Mouse (Mus musculus): ENCODE measurements around the gene Plekhh3.

Plekhh3 gene

GRCm38 (mm10) chr11:101170811-101171610, at the start of gene Plekhh3:
Gene Plekhh3 (minus strand): TSS chr11:101171351.
- peak; percentile 99 for DNase-seq (ENCODE audit: low read depth, low spot score)

DNA sequence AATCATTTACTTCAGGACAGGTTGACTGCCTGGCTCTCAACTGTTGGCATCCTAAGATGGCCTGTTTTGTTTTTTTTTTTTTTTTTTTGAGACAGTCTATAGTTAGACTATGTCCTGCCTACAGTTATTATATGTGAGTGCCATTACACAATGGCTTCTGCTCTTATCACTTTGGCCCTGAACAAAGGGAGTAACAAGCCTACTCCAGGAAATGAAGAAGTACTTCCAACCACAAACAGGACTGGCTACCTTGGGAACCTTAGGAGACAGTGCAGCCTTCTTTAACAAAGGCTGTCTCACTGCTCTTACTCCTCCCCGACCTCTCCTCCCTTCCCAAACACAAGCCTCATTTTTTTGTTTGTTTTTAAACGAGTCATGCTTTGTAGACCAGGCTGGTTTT, 49.7 kb upstream of the Plekhh3 start:
- no peak for DNase-seq (ENCODE audit: low read depth, low spot score)

DNA sequence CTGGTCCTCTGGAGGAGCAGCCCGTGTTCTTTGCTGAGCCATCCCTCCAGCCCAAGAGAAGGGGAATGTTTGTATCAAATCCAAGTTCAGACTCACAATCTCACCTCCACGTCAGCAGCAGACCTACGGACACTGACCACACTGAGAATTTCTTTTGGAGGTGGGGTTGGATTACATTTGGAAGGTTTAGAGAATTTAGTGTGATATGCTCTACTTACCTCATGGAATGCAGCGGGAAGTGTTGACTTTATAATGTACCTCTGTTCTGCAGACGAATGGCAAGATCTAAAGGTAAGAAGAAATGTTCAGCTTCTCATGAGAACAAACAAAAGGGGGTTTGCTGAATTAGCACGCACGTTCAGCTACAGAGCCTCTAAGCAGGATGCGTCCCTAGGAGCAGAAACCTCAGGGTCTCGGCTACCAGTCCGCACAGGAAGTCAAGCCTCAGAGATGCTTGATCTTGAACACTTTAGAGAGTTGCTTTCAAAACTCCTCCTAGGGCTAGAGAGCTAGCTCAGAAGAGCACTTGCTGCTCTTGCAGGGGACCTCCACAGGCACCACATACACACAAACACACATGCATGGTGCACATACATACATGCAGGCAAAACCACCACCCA, 47.4 kb upstream of the Plekhh3 start:
- DNase-seq (ENCODE audit: low read depth, low spot score) = no peak

DNA sequence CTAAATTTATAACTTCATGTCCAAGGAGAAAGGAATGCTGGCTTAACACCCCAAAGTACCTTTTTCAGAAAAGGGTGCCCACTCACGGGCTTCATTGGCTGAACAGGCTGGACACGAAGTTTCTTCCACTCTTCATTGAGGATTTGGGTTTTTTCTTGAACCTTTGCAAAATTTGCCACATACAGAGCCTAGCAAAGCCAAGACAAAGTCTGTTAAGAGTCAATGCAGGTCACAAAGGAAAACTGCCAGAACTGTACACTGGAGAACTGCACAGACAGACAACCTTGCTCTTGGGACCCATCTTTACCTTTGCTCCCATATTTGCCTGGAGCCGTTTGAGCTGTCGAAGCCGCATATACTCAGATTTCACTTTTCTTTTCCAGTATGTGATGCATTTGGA, 45.8 kb upstream of the Plekhh3 start:
- no peak for DNase-seq (ENCODE audit: low read depth, low spot score)

GRCm38 (mm10) chr11:101211970-101212369, 40.8 kb upstream of the Plekhh3 start:
- DNase-seq (ENCODE audit: low read depth, low spot score) = peak; percentile 64

GRCm38 (mm10) chr11:101200986-101201385, 29.8 kb upstream of the Plekhh3 start:
- DNase-seq (ENCODE audit: low read depth, low spot score) = no peak

GRCm38 (mm10) chr11:101199555-101199954, 28.4 kb upstream of the Plekhh3 start:
- DNase-seq (ENCODE audit: low read depth, low spot score) = no peak

DNA sequence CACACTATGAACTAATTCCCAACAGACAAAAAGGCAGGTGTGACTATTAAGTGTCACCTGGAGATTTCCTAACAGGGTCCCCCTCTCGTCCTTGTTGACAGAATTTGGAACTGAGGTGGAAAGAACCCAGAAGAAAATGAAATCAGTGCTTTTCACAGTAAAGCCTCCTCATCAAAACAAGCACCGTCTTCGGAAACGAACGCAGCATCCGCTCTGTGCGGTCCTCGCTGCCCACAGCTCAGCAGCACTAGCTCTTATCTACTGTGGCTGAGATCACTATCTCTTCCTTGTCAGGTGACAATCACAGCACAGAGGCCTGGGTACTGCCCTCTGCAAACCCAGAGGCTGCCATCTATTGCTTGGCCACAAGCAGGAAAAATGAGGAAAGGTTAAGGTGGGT, 25.0 kb upstream of the Plekhh3 start:
- no peak for DNase-seq (ENCODE audit: low read depth, low spot score)

DNA sequence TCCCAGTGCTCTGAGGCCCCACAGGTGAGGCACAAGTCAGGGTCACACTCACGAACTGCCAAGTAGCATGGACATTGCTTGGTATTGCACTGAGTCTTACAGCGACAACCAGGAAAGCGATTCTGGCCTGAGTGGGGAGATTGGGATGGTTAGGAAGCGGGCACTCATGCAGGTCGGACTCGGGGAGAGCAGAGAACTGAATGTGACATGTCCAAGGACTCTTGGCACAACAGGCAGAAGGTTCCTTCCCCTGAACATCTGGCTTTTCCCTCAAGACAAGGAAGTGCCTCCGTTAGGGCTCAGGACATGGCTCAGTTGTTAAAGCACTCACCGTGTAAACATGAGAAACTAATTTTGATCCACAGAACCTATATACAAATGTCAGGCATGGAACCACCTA, 24.4 kb upstream of the Plekhh3 start:
- no peak for DNase-seq (ENCODE audit: low read depth, low spot score)

GRCm38 (mm10) chr11:101195101-101195500, 23.9 kb upstream of the Plekhh3 start:
- DNase-seq (ENCODE audit: low read depth, low spot score) = no peak

GRCm38 (mm10) chr11:101194643-101195042, 23.5 kb upstream of the Plekhh3 start:
- DNase-seq (ENCODE audit: low read depth, low spot score) = no peak

DNA sequence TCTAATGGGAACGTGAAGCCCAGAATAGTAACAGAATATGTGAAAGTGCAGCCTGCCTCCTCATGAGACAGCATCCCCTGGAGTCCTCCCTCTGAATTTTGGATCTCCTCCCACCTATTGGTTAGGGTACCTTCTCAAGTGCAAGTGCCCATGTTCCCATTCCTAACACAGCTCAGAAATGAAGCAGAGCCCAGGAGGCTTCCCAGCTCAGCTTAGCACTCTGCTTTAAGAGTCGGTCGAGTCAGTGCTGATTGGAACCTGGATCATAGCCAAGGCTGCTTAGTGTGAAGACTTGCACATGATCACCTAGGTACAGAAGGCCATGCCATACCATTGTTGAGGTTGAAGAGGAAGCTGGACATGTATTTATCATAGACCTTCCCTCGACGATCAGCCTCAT, 23.0 kb upstream of the Plekhh3 start:
- DNase-seq (ENCODE audit: low read depth, low spot score) = no peak

- no peak for DNase-seq (ENCODE audit: low read depth, low spot score)
Measured at GRCm38 (mm10) chr11:101193076-101193475, 21.9 kb upstream of the Plekhh3 start.

DNA sequence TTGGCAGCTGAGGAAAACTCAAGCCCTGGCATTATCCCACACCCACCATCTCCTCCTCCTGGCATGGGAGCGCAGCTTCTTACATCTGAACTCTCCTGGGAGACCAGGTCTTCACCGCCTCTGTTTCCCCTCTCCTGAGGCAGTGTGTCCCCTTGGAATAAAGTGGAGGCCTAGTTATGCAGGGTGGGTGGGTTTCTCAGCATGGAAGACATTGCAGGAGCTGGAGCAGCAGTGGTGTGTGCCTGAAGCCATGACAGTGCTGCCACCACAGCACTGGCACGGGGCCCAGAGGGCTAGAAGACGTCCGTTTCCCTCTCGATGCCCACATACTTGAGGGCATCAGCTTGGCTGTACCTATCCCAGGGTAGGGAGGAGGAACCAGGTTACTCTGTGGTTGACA, 21.5 kb upstream of the Plekhh3 start:
- DNase-seq (ENCODE audit: low read depth, low spot score) = no peak

DNA sequence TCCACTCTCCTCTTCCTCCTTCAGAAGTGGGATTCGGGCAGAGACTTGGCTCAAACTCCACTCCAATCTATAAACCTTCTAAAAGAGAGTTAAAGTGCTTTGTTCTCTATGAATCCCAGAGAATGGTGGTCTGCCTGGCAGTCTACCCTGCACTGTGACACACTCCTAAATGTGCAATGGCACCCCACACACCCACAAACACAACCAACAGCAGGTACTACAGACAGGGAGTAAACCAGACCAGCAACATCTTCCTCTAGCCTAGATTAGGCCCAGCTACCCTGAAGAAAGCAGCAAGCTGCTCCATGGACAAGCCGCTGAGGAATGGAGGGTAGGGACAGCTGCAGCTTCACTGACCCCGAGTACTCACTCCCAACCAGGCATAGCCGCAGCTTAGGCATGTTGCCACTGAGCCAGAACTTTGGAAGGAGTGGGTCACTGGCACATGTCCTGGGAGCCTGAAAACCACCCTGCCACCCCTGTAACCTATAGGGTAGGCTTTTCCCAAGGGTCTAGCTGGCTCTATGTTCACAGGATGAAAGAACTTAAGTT, 20.8 kb upstream of the Plekhh3 start:
- no peak for DNase-seq (ENCODE audit: low read depth, low spot score)

DNA sequence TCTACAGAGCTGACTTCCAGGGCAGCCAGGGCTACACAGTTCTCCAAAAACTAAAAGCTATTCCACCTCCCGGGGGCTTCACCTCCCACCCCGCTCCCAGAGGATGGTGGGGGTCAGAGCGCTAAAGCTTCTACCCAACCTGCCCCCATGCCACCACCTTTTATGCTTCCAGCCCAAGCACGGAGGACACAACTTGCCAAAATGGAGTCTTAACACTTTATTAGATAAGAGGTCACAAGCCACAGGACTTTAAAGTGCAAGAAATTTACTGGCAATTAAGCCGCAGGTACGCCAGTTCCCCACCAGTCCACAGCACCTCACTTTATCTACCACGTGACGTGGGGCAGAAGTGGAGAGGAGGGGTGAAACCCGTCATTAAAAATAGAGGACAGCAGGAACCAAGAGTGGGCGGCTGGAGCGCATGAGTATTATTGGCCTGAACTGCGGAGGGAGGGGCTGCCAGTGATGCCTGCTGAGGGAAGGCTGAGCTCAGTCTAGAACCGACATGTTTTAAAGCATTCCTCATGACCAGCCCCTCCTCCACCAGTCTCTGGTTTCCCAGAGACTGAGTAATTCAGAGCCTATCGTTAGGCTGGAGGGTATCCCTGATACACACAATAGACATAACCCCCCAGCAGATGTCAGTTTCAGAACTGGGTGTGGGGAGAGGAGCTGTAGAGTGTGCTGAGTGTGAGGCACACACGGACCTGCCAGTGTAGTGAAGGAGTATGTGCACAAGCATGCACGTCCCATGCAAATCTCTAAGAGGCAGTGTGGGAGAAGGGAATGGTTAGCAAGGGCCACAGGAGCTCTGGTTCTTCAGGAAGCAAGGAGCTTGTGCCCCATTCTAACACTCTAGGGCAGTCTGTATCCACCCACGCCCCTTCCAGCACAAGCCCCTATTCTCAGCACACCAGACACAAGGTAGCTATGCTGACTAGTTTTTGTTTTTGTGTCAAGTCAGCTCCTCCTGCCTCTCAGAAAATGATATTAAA, 20.1 kb upstream of the Plekhh3 start:
- DNase-seq (ENCODE audit: low read depth, low spot score) = no peak

- DNase-seq (ENCODE audit: low read depth, low spot score) = no peak
Measured at GRCm38 (mm10) chr11:101190181-101190912, 19.2 kb upstream of the Plekhh3 start.

DNA sequence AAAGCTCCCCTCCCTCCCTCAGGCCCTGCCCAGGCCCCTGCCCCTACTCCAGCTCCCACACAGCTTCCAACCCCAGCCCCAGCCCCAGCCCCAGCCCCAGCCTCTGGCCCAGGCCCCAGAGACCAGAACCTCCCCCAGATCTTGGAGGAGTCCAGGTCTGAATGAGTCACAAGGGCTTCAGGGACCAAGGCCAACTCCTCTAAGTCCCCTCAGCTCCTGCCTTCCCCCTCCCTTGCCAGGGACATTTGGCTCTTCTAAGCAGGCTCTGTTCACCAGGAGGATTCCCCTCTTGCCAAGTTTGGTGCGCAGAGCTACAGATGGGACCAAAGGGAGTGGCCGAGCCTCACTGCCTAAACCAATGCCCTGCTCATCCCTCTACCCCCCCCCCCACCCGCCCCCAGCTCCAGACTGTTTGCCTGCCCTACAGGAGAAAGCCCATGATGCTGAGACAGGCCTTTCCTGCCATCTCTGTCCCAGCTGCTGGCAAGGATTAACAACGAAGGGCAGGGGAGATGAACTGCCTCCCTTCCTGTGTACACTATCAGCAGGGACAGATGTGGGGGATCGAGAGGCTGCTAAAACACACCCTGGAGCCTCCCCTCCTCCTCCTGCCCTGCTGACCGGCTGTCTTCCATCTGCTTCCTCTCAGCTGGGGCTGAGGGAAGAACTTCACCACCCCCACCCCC, 18.5 kb upstream of the Plekhh3 start:
- DNase-seq (ENCODE audit: low read depth, low spot score) = peak; percentile 92

DNA sequence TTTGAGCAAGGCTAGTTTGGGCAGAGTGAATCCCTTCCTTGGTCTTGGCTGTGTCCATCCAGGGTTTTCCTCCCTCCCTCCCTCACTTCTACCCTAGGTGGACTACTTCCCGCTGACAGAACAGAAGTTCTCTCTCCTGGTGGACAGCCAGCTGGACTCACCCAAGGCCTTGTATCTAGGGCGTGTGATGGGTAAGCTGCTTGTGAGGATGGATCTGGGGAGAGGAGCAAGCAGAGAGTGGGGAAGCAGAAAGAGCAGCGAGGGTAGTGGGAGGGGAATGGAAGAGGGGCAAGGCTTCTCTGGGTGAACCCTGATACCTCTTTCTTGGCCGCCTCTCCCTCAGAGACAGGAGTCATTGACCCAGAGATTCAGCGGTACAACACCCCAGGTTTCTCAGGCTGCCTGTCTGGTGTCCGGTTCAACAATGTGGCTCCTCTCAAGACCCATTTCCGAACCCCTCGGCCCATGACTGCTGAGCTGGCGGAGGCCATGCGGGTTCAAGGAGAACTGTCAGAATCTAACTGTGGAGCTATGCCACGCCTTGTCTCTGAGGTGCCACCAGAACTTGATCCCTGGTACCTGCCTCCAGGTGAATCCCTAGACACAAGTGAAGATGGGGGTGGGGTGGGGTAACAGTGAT, 17.1 kb upstream of the Plekhh3 start:
- DNase-seq (ENCODE audit: low read depth, low spot score) = no peak

DNA sequence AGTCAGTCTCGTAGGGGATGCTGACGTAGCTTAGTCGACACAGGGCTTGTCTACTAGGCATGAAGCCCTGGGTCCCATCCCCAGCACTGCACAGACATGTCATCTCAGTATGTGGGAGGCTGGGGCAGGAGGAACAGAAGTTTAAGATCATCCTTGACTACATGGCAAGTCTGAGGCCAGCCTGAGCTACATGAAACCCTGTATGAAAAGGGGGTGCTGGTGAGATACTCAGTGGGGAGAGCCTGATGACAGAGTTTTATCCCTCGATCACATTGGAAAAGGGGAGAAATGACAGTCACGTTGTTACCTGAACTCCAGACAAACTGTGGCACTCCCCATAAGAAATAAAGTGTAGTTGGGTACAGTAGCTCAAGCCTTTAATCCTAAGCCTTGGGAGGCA, 16.4 kb upstream of the Plekhh3 start:
- DNase-seq (ENCODE audit: low read depth, low spot score) = no peak
